Mouse (Mus musculus) limb, embryonic 10.5 days (tissue): ENCODE results near the gene Vmn2r84. TPM values are rescaled to one million over a fixed set of nuclear protein-coding genes. Genes with fewer than 3 reads are reported as not detected.
"Not testable (repeated sequence)": the region's sequence is repeated elsewhere in the genome, so short reads cannot be mapped to it uniquely, and the experiment has no call there.

Experiments used
- DNase-seq: peaks from one replicate; pipeline ENCODE4 v3.0.0-alpha.2; 2017; ENCODE audit warnings: low spot score
- H3K27ac ChIP-seq: fragments of 300-500 bp; sonication (generic); 2 replicates; pipeline ENCODE4 v1.5.1; 2016; ENCODE audit warnings: mild to moderate bottlenecking
- H3K27me3 ChIP-seq: fragments of 300-500 bp; sonication (generic); 2 replicates; pipeline ENCODE4 v1.6.1; 2016; ENCODE audit warnings: low read depth, mild to moderate bottlenecking; ENCODE audit not compliant: poor library complexity, severe bottlenecking
- H3K36me3 ChIP-seq: fragments of 300-500 bp; sonication (generic); 2 replicates; pipeline ENCODE4 v1.6.1; 2016; ENCODE audit warnings: mild to moderate bottlenecking, moderate library complexity
- H3K4me1 ChIP-seq: fragments of 300-500 bp; sonication (generic); 2 replicates; pipeline ENCODE4 v1.6.1; 2016
- H3K4me3 ChIP-seq: fragments of 300-500 bp; sonication (generic); 2 replicates; pipeline ENCODE4 v1.5.1; 2016; ENCODE audit warnings: mild to moderate bottlenecking, moderate library complexity
- H3K9me3 ChIP-seq: fragments of 300-500 bp; sonication (generic); replicated peaks from 2 replicates; pipeline ENCODE4 v1.6.1; 2016; ENCODE audit warnings: mild to moderate bottlenecking
- WGBS: fragments of 180-500 bp; shearing (Covaris S2); methylation state at CpG from one replicate; pipeline ENCODE4 v1.1.7; 2016; 5-methylcytosine and 5-hydroxymethylcytosine counted together
- polyA plus RNA-seq: library from polyadenylated mRNA; unstranded; fragments of >200 nt; fragmentation: Nextera tagmentation; extraction: Ambion mirVana; gene quantifications from 2 replicates; pipeline ENCODE4 v1.2.1, GENCODE M21; 2016

The Vmn2r84 gene
- polyA plus RNA-seq = not detected in 2 replicates

GRCm38 (mm10) chr10:130394232-130394631 is at the start of gene Vmn2r84:
TSS of gene Vmn2r84 (minus strand) at chr10:130394332.
- DNase-seq = no peak
- no peaks in the 10 kb centered on the region for H3K4me1 ChIP-seq
- no peaks in the 10 kb centered on the region for H3K36me3 ChIP-seq
- H3K9me3 ChIP-seq = no peaks in the 10 kb centered on the region
- H3K27ac ChIP-seq = no peak within 1 kb of the TSS
- H3K4me3 ChIP-seq = no peak within 1 kb of the TSS
- no peaks in the 10 kb centered on the region for H3K27me3 ChIP-seq

GRCm38 (mm10) chr10:130434185-130434898 is 40.2 kb upstream of the Vmn2r84 start:
- H3K27ac ChIP-seq, H3K9me3 ChIP-seq, H3K27me3 ChIP-seq, DNase-seq, H3K4me1 ChIP-seq, H3K36me3 ChIP-seq, H3K4me3 ChIP-seq: not testable (repeated sequence)
- 88% methylated on average over 11 of the region's 11 CpGs for WGBS

GRCm38 (mm10) chr10:130429603-130430002 is 35.5 kb upstream of the Vmn2r84 start, which contains the start of gene Vmn2r85:
TSS of gene Vmn2r85 (minus strand) at chr10:130429703.
- not testable (repeated sequence) for H3K9me3 ChIP-seq, H3K36me3 ChIP-seq, H3K27ac ChIP-seq, H3K4me3 ChIP-seq, DNase-seq, H3K27me3 ChIP-seq, H3K4me1 ChIP-seq

- WGBS = 90% methylated on average over 2 of the region's 2 CpGs
- not testable (repeated sequence) for H3K27ac ChIP-seq, DNase-seq, H3K4me3 ChIP-seq, H3K27me3 ChIP-seq, H3K9me3 ChIP-seq, H3K36me3 ChIP-seq, H3K4me1 ChIP-seq
Observed at GRCm38 (mm10) chr10:130422368-130422767, 28.2 kb upstream of the Vmn2r84 start.

- Histone ChIP-seq H3K4me1 (no peaks in the 10 kb centered on the region), H3K9me3 (no peaks in the 10 kb centered on the region), H3K27me3 (no peaks in the 10 kb centered on the region), H3K36me3 (no peaks in the 10 kb centered on the region), H3K4me3 (no peak overlapping the region), H3K27ac (no peak overlapping the region)
- WGBS = 87% methylated on average over 3 of the region's 3 CpGs
- DNase-seq = no peak
Observed at GRCm38 (mm10) chr10:130420401-130420800, 26.3 kb upstream of the Vmn2r84 start.

- H3K4me3 ChIP-seq, H3K27me3 ChIP-seq, H3K36me3 ChIP-seq, H3K4me1 ChIP-seq, H3K9me3 ChIP-seq, H3K27ac ChIP-seq, DNase-seq: not testable (repeated sequence)
- WGBS = 74% methylated on average over 2 of the region's 2 CpGs
Observed at GRCm38 (mm10) chr10:130419954-130420353, 25.8 kb upstream of the Vmn2r84 start.

- not testable (repeated sequence) for H3K27ac ChIP-seq, H3K27me3 ChIP-seq, H3K36me3 ChIP-seq
Observed at GRCm38 (mm10) chr10:130416352-130416751, 22.2 kb upstream of the Vmn2r84 start.

GRCm38 (mm10) chr10:130412167-130412698 is 18.1 kb upstream of the Vmn2r84 start:
- H3K36me3 ChIP-seq, H3K4me1 ChIP-seq, DNase-seq, H3K27me3 ChIP-seq, H3K27ac ChIP-seq, H3K4me3 ChIP-seq, H3K9me3 ChIP-seq: not testable (repeated sequence)
- 79% methylated on average over 33 of the region's 35 CpGs for WGBS

More at GRCm38 (mm10) chr10:130416352-130416751, 22.2 kb upstream of the Vmn2r84 start:
- not testable (repeated sequence) for H3K4me3 ChIP-seq, H3K9me3 ChIP-seq, DNase-seq, H3K4me1 ChIP-seq

- H3K36me3 ChIP-seq = no peaks in the 10 kb centered on the region
- H3K9me3 ChIP-seq = no peaks in the 10 kb centered on the region
- no peaks in the 10 kb centered on the region for H3K4me1 ChIP-seq
- no peaks in the 10 kb centered on the region for H3K27me3 ChIP-seq
- 86% methylated on average over 2 of the region's 2 CpGs for WGBS
- no peak for DNase-seq
- no peak overlapping the region for H3K27ac ChIP-seq
- H3K4me3 ChIP-seq = no peak overlapping the region
Observed at GRCm38 (mm10) chr10:130375145-130375544, 19.0 kb downstream of the Vmn2r84 start.

GRCm38 (mm10) chr10:130372491-130373173 is 21.5 kb downstream of the Vmn2r84 start:
- WGBS = 87% methylated on average over 2 of the region's 2 CpGs
- no peaks in the 10 kb centered on the region for H3K27me3 ChIP-seq

GRCm38 (mm10) chr10:130371644-130372043 is 22.5 kb downstream of the Vmn2r84 start:
- Histone ChIP-seq H3K4me3 (no peak overlapping the region), H3K27ac (no peak overlapping the region), H3K27me3 (no peaks in the 10 kb centered on the region), H3K4me1 (no peaks in the 10 kb centered on the region), H3K9me3 (no peaks in the 10 kb centered on the region), H3K36me3 (no peaks in the 10 kb centered on the region)
- 68% methylated on average over 1 of the region's 1 CpGs for WGBS
- no peak for DNase-seq

More at GRCm38 (mm10) chr10:130372491-130373173, 21.5 kb downstream of the Vmn2r84 start:
- no peak overlapping the region for H3K27ac ChIP-seq
- H3K36me3 ChIP-seq = no peaks in the 10 kb centered on the region
- H3K4me3 ChIP-seq = no peak overlapping the region
- DNase-seq = no peak
- no peaks in the 10 kb centered on the region for H3K9me3 ChIP-seq
- no peaks in the 10 kb centered on the region for H3K4me1 ChIP-seq

GRCm38 (mm10) chr10:130370005-130370682 is 24.0 kb downstream of the Vmn2r84 start:
- 95% methylated on average over 2 of the region's 2 CpGs for WGBS
- H3K27ac ChIP-seq = no peak overlapping the region
- H3K4me1 ChIP-seq = no peaks in the 10 kb centered on the region
- no peaks in the 10 kb centered on the region for H3K27me3 ChIP-seq
- no peaks in the 10 kb centered on the region for H3K9me3 ChIP-seq
- DNase-seq = no peak
- H3K36me3 ChIP-seq = no peaks in the 10 kb centered on the region
- H3K4me3 ChIP-seq = no peak overlapping the region

GRCm38 (mm10) chr10:130368384-130368783 is 25.7 kb downstream of the Vmn2r84 start:
- Histone ChIP-seq H3K27ac (no peak overlapping the region), H3K4me3 (no peak overlapping the region), H3K27me3 (no peaks in the 10 kb centered on the region), H3K4me1 (no peaks in the 10 kb centered on the region), H3K9me3 (no peaks in the 10 kb centered on the region), H3K36me3 (no peaks in the 10 kb centered on the region)
- no peak for DNase-seq
